Mouse (Mus musculus): ENCODE data around the gene Tgm6.
A peak's percentile ranks its signal among the peaks of the same experiment; 100 is the strongest.

The Tgm6 gene

DNA sequence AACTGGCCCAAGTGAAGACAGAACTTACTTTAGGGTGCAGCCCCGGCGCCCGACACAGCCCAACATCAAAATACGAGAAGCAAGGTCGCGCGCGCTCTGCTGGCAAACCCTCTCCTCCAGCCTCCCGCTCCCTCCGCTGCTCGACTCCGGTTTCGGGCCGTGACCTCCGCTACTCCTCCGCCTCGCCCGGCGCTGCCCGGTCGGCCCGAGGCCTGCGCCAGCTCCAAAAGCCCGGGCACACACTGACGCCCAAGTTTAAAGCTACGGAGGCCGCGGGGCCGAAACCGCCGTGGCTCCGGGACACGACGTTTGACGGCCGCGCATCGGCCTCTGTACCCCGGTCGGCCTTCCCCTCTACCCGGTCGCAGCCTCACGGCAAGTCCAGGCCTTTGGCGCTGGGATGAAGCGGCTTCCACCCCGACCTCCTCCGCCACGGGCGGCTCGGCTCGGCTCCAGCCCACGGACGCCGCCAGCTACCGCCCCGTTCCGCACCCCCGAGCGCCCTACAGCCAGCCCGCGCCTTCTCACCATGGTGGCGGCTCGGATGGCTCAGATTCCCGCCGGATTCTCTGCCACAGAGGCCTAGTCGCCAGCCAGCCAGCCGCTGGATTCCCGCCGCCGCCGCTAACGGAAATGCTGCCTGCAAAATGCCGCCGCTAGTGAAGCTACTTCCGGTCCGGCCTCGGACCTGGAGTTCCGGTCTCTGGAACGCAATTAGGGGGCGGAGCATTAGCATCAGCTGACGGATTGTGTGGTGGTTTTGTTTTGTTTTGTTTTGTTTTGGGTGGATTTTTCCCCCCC is 66.7 kb downstream of the Tgm6 start, which contains the start of gene Snrpb:
Snrpb (minus strand) TSS at position 698 of the 801 bp plus-strand sequence.
- peak; percentile 91 for DNase-seq

- no peak for DNase-seq
Measured at GRCm38 (mm10) chr2:130179507-130180019, 67.3 kb downstream of the Tgm6 start.

- DNase-seq, result no peak
Measured at GRCm38 (mm10) chr2:130188391-130188790, 76.2 kb downstream of the Tgm6 start.

DNA sequence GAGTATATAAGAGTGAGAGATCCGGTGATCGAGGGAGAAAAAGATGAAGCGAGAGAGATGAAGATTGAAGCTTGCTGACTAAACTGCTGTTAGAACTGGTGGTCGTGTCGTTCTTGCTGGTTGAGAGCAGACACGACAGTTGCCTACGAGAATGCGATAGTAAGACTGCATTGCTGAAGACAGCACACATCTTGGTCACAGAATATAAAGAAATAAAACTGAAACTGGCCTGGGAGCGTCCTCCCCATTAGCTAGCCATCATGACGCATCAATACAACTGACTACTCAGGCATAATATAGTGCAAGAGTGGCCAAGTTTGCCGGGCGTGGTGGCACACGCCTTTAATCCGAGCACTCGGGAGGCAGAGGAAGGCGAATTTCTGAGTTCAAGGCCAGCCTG is 82.7 kb downstream of the Tgm6 start, which contains the start of gene Tmc2:
Tmc2 (plus strand) TSS at position 301 of the 400 bp plus-strand sequence.
- DNase-seq, result no peak

DNA sequence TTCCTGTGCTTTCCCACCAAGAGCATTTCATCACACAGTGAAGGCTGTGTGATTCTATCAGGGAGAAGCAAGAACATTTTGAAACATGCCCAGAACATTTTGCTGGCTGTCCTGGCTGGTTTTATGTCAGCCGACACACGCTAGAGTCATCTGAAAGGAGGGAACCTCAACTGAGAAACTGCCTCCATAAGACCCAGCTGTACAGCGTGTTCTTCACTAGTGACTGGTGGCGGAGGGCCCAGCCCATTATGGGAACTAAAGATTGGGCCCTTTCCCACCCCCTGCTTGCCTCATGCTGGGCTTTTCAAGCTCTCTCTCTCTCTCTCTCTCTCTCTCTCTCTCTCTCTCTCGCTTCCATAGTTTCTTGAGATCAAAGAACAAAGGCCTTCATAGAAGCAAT is 88.7 kb downstream of the Tgm6 start:
- no peak for DNase-seq
